Mouse (Mus musculus): ENCODE data around the gene Srd5a2.
A peak's percentile ranks its signal among the peaks of the same experiment; 100 is the strongest.
"Not testable (repeated sequence)": the region's sequence is repeated elsewhere in the genome, so short reads cannot be mapped to it uniquely, and the experiment has no call there.

Gene Srd5a2

GRCm38 (mm10) chr17:74047210-74048082 is at the start of gene Srd5a2:
Gene Srd5a2 (minus strand): TSS chr17:74047916.
- no peak for DNase-seq

- DNase-seq, result no peak
Observed at GRCm38 (mm10) chr17:74088886-74089678, 41.4 kb upstream of the Srd5a2 start.

GRCm38 (mm10) chr17:74088016-74088415 is 40.3 kb upstream of the Srd5a2 start:
- no peak for DNase-seq

- no peak for DNase-seq
Observed at GRCm38 (mm10) chr17:74083370-74083769, 35.7 kb upstream of the Srd5a2 start.

GRCm38 (mm10) chr17:74080076-74080615 is 32.4 kb upstream of the Srd5a2 start:
- DNase-seq, result no peak

- DNase-seq, result no peak
Observed at GRCm38 (mm10) chr17:74078776-74079495, 31.2 kb upstream of the Srd5a2 start.

- not testable (repeated sequence) for DNase-seq
Observed at GRCm38 (mm10) chr17:74073067-74073466, 25.4 kb upstream of the Srd5a2 start.

GRCm38 (mm10) chr17:74062763-74063162 is 15.0 kb upstream of the Srd5a2 start:
- not testable (repeated sequence) for DNase-seq

GRCm38 (mm10) chr17:74048229-74048816 is 607 bp upstream of the Srd5a2 start:
- DNase-seq, result no peak

- DNase-seq, result peak; percentile 27 to 31
Observed at GRCm38 (mm10) chr17:74043754-74044153, 4.0 kb downstream of the Srd5a2 start.

- DNase-seq, result peak; percentile 80 to 88
Observed at GRCm38 (mm10) chr17:74020526-74021203, 27.1 kb downstream of the Srd5a2 start.

GRCm38 (mm10) chr17:74018281-74018680 is 29.4 kb downstream of the Srd5a2 start:
- no peak for DNase-seq

- no peak for DNase-seq
Observed at GRCm38 (mm10) chr17:74017649-74018048, 30.1 kb downstream of the Srd5a2 start.

GRCm38 (mm10) chr17:74015128-74015527 is 32.6 kb downstream of the Srd5a2 start:
- no peak for DNase-seq

- no peak for DNase-seq
Observed at GRCm38 (mm10) chr17:74008680-74009079, 39.0 kb downstream of the Srd5a2 start.

GRCm38 (mm10) chr17:74007001-74007400 is 40.7 kb downstream of the Srd5a2 start:
- DNase-seq, result no peak

- DNase-seq, result no peak
Observed at GRCm38 (mm10) chr17:74002396-74002795, 45.3 kb downstream of the Srd5a2 start.

GRCm38 (mm10) chr17:73995907-73996645 is 51.6 kb downstream of the Srd5a2 start:
- DNase-seq, result no peak

GRCm38 (mm10) chr17:73991264-73991663 is 56.5 kb downstream of the Srd5a2 start:
- no peak for DNase-seq

- DNase-seq, result no peak
Observed at GRCm38 (mm10) chr17:73986571-73986970, 61.1 kb downstream of the Srd5a2 start.

- no peak for DNase-seq
Observed at GRCm38 (mm10) chr17:73985936-73986335, 61.8 kb downstream of the Srd5a2 start.

Data from cerebellum, postnatal 36 days (tissue).